Mouse (Mus musculus) kidney, adult 2 months (tissue): ENCODE results near the gene Cntnap5a. TPM values are rescaled to one million over a fixed set of nuclear protein-coding genes. Genes with fewer than 3 reads are reported as not detected.
A peak's percentile ranks its signal among the peaks of the same experiment; 100 is the strongest.

Experiments used
- DNase-seq: peaks from one replicate; pipeline ENCODE4 v3.0.0; 2021
- H3K27ac ChIP-seq: fragments of 200-500 bp; 2 replicates; pipeline ENCODE4 v1.5.1; 2012; ENCODE audit warnings: low read depth, low read length, control low read depth, inconsistent platforms; ENCODE audit not compliant: insufficient read depth
- H3K27me3 ChIP-seq: fragments of 200-500 bp; replicated peaks from 2 replicates; pipeline ENCODE4 v1.6.1; 2012; ENCODE audit warnings: mild to moderate bottlenecking, moderate library complexity, low read length, inconsistent platforms; ENCODE audit not compliant: control insufficient read depth, insufficient read depth
- H3K36me3 ChIP-seq: fragments of 200-500 bp; 2 replicates; pipeline ENCODE4 v1.6.1; 2012; ENCODE audit warnings: mild to moderate bottlenecking, moderate library complexity, low read length, inconsistent platforms; ENCODE audit not compliant: control insufficient read depth, insufficient read depth
- H3K4me1 ChIP-seq: fragments of 200-500 bp; 2 replicates; pipeline ENCODE4 v1.6.1; 2011; ENCODE audit warnings: low read length; ENCODE audit not compliant: control insufficient read depth, insufficient read depth
- H3K4me3 ChIP-seq: fragments of 200-500 bp; 2 replicates; pipeline ENCODE4 v1.5.1; 2011; ENCODE audit warnings: mild to moderate bottlenecking, low read depth, low read length, control low read depth; ENCODE audit not compliant: insufficient read depth
- CTCF ChIP-seq: fragments of 200-500 bp; conservative IDR thresholded peaks from 2 replicates; pipeline ENCODE4 v1.5.1; 2011; ENCODE audit warnings: low read depth, mild to moderate bottlenecking, control low read depth, low read length, moderate library complexity, mixed read lengths; ENCODE audit not compliant: insufficient read depth, insufficient read length
- POLR2A ChIP-seq: fragments of 200-500 bp; IDR thresholded peaks from one replicate; pipeline ENCODE4 v1.6.1; 2011; ENCODE audit warnings: low read depth, low read length, control low read depth
- WGBS: fragments of 180-500 bp; shearing (Covaris S2); methylation state at CpG from one replicate; pipeline ENCODE4 v1.1.7; 2018; 5-methylcytosine and 5-hydroxymethylcytosine counted together
- polyA plus RNA-seq: library from polyadenylated mRNA; depleted of rRNA; stranded (reverse); fragments of >200 nt; gene quantifications from 2 replicates; pipeline ENCODE4 v1.2.3, GENCODE M21; 2012

Gene Cntnap5a
- polyA plus RNA-seq, 1 experiment: 0.02 TPM

DNA sequence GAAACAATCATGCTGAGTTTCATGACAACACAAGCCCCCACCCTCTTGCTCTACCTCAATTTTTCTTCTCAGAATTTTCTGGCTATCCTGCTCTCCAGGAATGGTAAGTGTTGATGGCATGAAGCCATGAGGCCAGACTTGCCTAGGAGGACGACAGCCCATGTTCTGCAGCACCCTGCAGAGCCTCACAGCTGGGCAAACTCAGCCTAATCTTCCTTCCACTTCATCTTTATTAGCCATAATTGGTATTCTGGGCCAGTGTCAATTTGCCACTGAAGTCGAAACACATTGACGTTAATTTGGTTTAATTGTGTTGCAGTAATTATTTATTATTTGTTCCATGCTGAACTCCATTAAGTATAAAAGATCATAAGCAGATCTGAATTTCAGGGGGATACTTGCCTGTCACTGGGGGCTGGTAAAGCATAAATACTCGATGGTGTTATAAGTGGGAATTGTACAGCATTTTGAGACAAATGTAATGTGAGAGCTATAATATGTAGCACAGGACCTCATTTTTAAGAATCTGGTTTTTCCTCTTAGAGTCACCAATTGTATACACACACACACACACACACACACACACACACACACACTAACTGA, 770.7 kb downstream of the Cntnap5a start:
- no peak for DNase-seq
- TF ChIP-seq CTCF (no peak), POLR2A (no peak)
- Histone ChIP-seq H3K27ac (no peak overlapping the region), H3K27me3 (no peaks in the 10 kb centered on the region), H3K4me1 (no peaks in the 10 kb centered on the region), H3K4me3 (no peak overlapping the region), H3K36me3 (no peaks in the 10 kb centered on the region)
- 70% methylated on average over 4 of the region's 4 CpGs for WGBS

- TF ChIP-seq CTCF: 0 out of 2 replicates have a peak, but pooled peaks have one; percentile 7
- no peak for TF ChIP-seq POLR2A
- H3K27ac ChIP-seq: no peak overlapping the region
- H3K4me3 ChIP-seq: no peak overlapping the region
- no peaks in the 10 kb centered on the region for H3K36me3 ChIP-seq
- 29% methylated on average over 2 of the region's 2 CpGs for WGBS
- no peaks in the 10 kb centered on the region for H3K4me1 ChIP-seq
- peak; percentile 22 for DNase-seq
- H3K27me3 ChIP-seq: no peaks in the 10 kb centered on the region
These were observed 793.1 kb downstream of the Cntnap5a start for GRCm38 (mm10) chr1:116477703-116478102.

GRCm38 (mm10) chr1:116488780-116489569, 804.4 kb downstream of the Cntnap5a start:
- WGBS: 47% methylated on average over 1 of the region's 1 CpGs
- H3K27me3 ChIP-seq: no peaks in the 10 kb centered on the region
- H3K36me3 ChIP-seq: no peaks in the 10 kb centered on the region
- H3K4me1 ChIP-seq: no peaks in the 10 kb centered on the region
- H3K4me3 ChIP-seq: no peak overlapping the region
- TF ChIP-seq CTCF: no peak
- TF ChIP-seq POLR2A: no peak
- no peak overlapping the region for H3K27ac ChIP-seq
- no peak for DNase-seq

DNA sequence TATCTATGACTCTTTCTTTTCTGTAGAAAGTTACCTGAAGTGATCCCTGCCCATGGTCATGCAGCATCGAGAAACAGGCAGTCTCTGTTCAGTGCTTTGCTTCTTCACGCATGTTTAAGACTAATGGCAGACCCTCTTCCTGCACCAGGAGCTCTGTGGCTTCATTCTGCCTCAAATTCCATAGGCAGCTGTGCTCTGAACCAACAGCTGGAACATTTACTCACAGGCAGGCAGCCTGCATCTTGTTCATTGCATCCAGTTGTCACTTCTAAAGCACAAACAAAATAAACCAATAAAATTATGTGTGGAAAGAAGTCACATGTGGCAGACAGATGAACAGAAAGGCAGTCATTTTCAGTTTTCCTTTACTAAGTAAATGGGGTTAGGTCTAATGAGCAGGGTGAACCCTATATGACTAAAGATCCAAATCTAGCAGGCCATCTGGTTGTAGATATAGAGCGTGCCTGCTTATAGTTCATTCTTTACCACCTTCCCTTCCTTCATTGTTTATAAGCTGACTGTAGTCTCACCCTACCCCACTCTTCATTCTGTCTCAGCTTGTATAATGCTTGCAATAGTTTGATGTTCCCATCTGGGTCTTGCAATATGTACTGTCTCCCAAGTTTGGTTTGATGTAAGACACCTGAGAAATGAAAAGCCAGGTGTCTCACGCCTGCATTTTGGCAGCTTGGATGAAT, 893.6 kb downstream of the Cntnap5a start:
- WGBS: 38% methylated on average over 4 of the region's 4 CpGs
- DNase-seq: no peak
- no peak for TF ChIP-seq CTCF
- no peak for TF ChIP-seq POLR2A
- H3K36me3 ChIP-seq: no peaks in the 10 kb centered on the region
- H3K4me1 ChIP-seq: no peaks in the 10 kb centered on the region
- H3K4me3 ChIP-seq: no peak overlapping the region
- no peak overlapping the region for H3K27ac ChIP-seq
- H3K27me3 ChIP-seq: no peaks in the 10 kb centered on the region

DNA sequence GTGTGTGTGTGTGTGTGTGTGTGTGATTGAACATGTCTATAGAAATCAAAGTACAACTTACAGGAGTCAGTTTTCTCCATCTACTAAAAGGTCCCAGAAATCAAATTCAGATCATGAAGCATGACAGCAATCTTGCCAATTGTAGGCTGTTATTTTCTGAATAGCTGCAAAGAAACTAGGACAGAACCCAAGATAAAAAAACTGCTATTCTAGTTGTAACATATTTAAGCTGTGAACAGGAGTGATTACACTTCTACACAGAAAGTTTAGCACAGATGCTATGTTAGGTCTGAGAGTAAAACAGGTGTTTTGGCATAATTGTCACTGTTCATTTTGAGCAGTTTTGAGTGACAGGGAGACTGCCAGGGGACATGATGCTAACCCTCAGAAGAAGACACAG, 931.7 kb downstream of the Cntnap5a start:
- Histone ChIP-seq H3K4me3 (no peak overlapping the region), H3K27ac (no peak overlapping the region), H3K27me3 (no peaks in the 10 kb centered on the region), H3K36me3 (no peaks in the 10 kb centered on the region), H3K4me1 (no peaks in the 10 kb centered on the region)
- TF ChIP-seq POLR2A: no peak
- no peak for DNase-seq
